Mouse (Mus musculus) limb, embryonic 15.5 days (tissue): ENCODE results near the gene Rab30. TPM values are rescaled to one million over a fixed set of nuclear protein-coding genes. Genes with fewer than 3 reads are reported as not detected.
A peak's percentile ranks its signal among the peaks of the same experiment; 100 is the strongest.

Source experiments
- ATAC-seq: fragments of 200-750 bp; cut with Nextera tagmentation; 2 replicates; pipeline ENCODE4 v1.8.0; 2017; ENCODE audit warnings: low read depth, moderate TSS enrichment; ENCODE audit not compliant: insufficient number of reproducible peaks, low FRiP score, low TSS enrichment
- H3K27ac ChIP-seq: fragments of 300-500 bp; sonication (generic); 2 replicates; pipeline ENCODE4 v1.5.1; 2015; ENCODE audit warnings: moderate library complexity, mild to moderate bottlenecking, inconsistent platforms
- H3K27me3 ChIP-seq: fragments of 300-500 bp; sonication (generic); 2 replicates; pipeline ENCODE4 v1.6.1; 2015; ENCODE audit warnings: inconsistent platforms
- H3K36me3 ChIP-seq: fragments of 300-500 bp; sonication (generic); 2 replicates; pipeline ENCODE4 v1.6.1; 2015; ENCODE audit warnings: inconsistent platforms
- H3K4me1 ChIP-seq: fragments of 300-500 bp; sonication (generic); 2 replicates; pipeline ENCODE4 v1.6.1; 2015; ENCODE audit warnings: inconsistent platforms
- H3K4me2 ChIP-seq: fragments of 300-500 bp; sonication (generic); 2 replicates; pipeline ENCODE4 v1.6.1; 2015; ENCODE audit warnings: mild to moderate bottlenecking, inconsistent platforms
- H3K4me3 ChIP-seq: fragments of 300-500 bp; sonication (generic); 2 replicates; pipeline ENCODE4 v1.5.1; 2015; ENCODE audit warnings: mild to moderate bottlenecking, inconsistent platforms
- H3K9ac ChIP-seq: fragments of 300-500 bp; sonication (generic); 2 replicates; pipeline ENCODE4 v1.6.1; 2015; ENCODE audit warnings: inconsistent platforms
- H3K9me3 ChIP-seq: fragments of 300-500 bp; sonication (generic); 2 replicates; pipeline ENCODE4 v1.6.1; 2016; ENCODE audit warnings: inconsistent platforms
- WGBS: fragments of 180-500 bp; shearing (Covaris S2); methylation state at CpG from one replicate; pipeline ENCODE4 v1.1.7; 2015; 5-methylcytosine and 5-hydroxymethylcytosine counted together
- polyA plus RNA-seq: library from polyadenylated mRNA; unstranded; fragments of >200 nt; fragmentation: Nextera tagmentation; extraction: Ambion mirVana; gene quantifications from 2 replicates; pipeline ENCODE4 v1.2.1, GENCODE M21; 2015

Rab30 gene
- polyA plus RNA-seq = 21.3 and 22.4 TPM in 2 replicates

DNA sequence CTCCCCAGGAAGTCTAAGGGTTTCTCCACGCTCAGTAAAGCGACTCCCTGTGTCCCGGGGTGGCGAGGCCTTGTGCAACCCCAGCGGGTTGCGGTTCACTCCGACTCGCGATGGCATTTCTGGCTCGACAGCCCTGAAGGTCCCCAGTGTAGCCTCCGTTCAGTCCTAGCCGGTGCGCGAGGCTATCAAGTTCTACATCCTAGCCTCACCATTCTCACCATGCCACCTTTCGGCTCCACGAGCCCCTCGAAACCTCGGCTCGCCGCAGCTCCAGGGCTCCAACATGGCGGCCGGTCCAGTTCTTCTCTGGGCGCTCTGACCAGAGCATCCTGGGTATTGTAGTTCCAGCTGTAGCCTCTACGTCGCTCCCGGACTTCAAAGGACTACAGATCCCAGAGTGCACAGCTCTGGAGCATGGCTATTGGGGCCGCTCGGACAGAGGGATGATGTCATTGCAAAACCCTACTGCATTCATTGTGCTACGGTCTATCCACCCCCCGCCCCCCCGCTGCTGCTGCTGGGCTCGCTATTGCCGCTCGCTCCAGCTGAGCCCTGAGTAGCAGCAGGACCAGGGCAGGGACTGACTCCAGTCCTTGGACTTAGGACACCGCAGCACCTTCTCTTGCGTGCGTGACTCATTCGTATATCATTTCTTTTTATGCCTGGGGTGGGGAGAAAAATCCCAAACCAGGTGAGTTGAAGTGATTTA lies at the start of gene Rab30:
Gene Rab30, plus strand, starts transcription at position 452 of the 709 bp plus-strand sequence.
- H3K4me3 ChIP-seq = peak within 1 kb of the TSS; percentile 60
- H3K36me3 ChIP-seq = peaks cover 12% of the 10 kb centered on the region; the same call in 1 of the 2 replicates
- no peaks in the 10 kb centered on the region for H3K9me3 ChIP-seq
- peak within 1 kb of the TSS; percentile 83 for H3K4me2 ChIP-seq
- peaks cover 27% of the 10 kb centered on the region for H3K4me1 ChIP-seq
- H3K27me3 ChIP-seq = no peaks in the 10 kb centered on the region
- H3K9ac ChIP-seq = peak within 1 kb of the TSS; percentile 72
- peak within 1 kb of the TSS; percentile 91 for H3K27ac ChIP-seq
- WGBS = under 1% methylated on average over 38 of the region's 38 CpGs
- ATAC-seq = peak; percentile 100

DNA sequence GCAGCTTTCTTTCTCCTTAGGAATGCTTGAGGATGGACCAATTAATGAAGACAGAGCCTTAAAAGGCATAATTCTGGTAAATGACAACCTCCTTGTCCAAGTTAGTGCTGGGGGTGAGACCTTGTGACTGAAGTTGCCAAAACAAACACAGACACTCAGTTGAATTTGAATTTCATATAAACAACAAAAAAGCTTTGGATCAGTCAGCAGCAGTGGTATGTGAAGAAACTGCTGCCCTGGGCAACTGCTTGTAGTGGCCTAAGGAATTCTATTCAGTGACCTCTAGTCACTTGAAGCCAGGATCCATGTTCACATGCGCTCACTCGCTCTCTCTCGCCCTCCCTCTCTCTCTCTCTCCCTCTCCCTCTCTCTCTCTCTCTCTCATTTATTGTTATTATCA lies 45.0 kb upstream of the Rab30 start:
- Histone ChIP-seq H3K9ac (no peak overlapping the region), H3K4me1 (no peaks in the 10 kb centered on the region), H3K27me3 (no peaks in the 10 kb centered on the region), H3K27ac (no peak overlapping the region), H3K4me3 (no peak overlapping the region), H3K36me3 (no peaks in the 10 kb centered on the region), H3K4me2 (no peak overlapping the region), H3K9me3 (no peaks in the 10 kb centered on the region)
- WGBS = 90% methylated on average over 3 of the region's 3 CpGs
- no peak for ATAC-seq

DNA sequence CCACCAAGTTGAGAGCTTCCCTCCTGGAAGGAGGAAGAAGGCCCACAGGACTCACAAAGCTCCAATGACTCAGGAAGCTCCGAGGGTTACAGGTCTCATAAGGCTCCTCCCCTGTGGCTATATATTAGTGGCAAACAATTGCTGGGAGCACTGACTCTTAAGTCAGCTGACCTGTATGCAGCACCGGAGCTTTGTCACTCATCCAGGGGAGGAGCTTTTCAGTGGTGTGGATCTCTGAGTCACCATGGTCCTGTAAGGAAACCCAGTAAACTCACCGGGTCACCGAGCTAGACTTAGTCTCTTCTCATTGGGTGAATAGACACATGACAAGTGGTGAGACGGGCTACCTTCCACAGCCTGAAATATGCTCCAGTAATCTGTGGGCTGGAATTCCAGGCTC lies 42.6 kb upstream of the Rab30 start:
- no peak overlapping the region for H3K9ac ChIP-seq
- no peaks in the 10 kb centered on the region for H3K36me3 ChIP-seq
- H3K4me1 ChIP-seq = no peaks in the 10 kb centered on the region
- H3K9me3 ChIP-seq = no peaks in the 10 kb centered on the region
- 67% methylated on average over 5 of the region's 5 CpGs for WGBS
- no peak overlapping the region for H3K4me2 ChIP-seq
- no peaks in the 10 kb centered on the region for H3K27me3 ChIP-seq
- no peak overlapping the region for H3K27ac ChIP-seq
- ATAC-seq = no peak
- H3K4me3 ChIP-seq = no peak overlapping the region

DNA sequence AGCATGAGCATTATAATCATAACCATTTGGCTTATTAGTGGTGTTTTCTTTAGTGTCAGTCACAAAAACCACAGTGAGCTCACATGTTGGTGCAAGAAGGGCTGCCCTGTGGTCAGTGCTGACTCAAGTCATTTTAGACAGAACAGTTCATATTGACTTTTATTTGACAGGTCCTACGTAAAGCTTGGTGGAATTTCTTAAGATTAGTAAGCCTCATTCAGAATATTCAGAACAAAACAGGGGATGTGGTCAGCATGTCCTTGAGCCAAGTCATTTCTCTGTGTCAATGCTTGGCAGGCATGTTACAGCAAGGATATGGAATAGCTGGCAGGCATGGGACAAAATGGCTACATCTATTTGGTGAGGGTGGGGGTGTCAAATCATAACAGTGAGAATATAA lies 37.7 kb upstream of the Rab30 start:
- Histone ChIP-seq H3K4me3 (no peak overlapping the region), H3K4me1 (no peaks in the 10 kb centered on the region), H3K27ac (no peak overlapping the region), H3K27me3 (no peaks in the 10 kb centered on the region), H3K9ac (no peak overlapping the region), H3K9me3 (no peaks in the 10 kb centered on the region), H3K4me2 (no peak overlapping the region), H3K36me3 (no peaks in the 10 kb centered on the region)
- ATAC-seq = no peak
- WGBS = 79% methylated on average over 1 of the region's 1 CpGs

DNA sequence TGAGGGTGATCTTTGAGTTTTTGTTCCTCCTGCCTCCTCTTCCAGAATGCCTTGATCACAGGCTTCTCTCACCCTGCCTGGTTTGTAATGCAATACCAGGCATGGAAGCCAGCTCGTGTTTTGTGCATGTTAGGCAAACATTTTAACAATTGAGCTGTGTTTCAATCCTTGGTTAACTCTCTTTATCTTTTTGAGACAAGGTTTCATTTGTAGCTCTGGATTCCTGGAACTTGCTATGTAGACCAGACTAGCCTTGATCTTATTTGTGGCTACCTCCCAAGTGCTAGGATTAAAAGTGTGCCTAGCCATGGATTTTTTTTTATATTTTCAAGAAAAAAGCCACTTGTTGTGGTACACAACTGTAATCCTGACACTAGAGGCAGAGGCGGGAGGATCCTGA lies 35.9 kb upstream of the Rab30 start:
- no peak for ATAC-seq
- 58% methylated on average over 2 of the region's 2 CpGs for WGBS
- Histone ChIP-seq H3K4me1 (no peaks in the 10 kb centered on the region), H3K9ac (no peak overlapping the region), H3K4me2 (no peak overlapping the region), H3K27ac (no peak overlapping the region), H3K4me3 (no peak overlapping the region), H3K36me3 (no peaks in the 10 kb centered on the region), H3K9me3 (no peaks in the 10 kb centered on the region), H3K27me3 (no peaks in the 10 kb centered on the region)

DNA sequence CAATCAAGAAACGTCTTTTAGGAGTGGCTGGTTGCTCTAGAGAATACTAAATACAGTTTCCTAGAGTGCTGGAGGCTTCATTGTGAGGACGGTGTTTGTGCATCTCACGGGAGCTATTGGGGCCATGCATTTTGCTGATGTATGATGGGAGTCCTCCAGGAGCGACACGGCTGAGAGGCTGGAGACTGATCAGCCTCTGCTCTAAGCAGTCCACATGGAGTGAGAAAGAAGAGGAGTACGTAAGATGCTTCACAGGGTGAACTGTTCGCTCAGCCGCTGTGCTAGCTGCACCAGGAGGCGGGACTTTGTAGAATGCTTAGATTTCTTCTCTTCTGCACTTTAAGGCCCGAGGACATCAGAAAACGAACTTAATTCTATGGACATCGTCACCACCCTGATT lies 34.7 kb upstream of the Rab30 start:
- no peaks in the 10 kb centered on the region for H3K4me1 ChIP-seq
- H3K4me3 ChIP-seq = no peak overlapping the region
- no peak overlapping the region for H3K4me2 ChIP-seq
- H3K27me3 ChIP-seq = no peaks in the 10 kb centered on the region
- WGBS = 57% methylated on average over 12 of the region's 12 CpGs
- no peak overlapping the region for H3K27ac ChIP-seq
- H3K9me3 ChIP-seq = no peaks in the 10 kb centered on the region
- H3K9ac ChIP-seq = no peak overlapping the region
- no peak for ATAC-seq
- H3K36me3 ChIP-seq = no peaks in the 10 kb centered on the region

DNA sequence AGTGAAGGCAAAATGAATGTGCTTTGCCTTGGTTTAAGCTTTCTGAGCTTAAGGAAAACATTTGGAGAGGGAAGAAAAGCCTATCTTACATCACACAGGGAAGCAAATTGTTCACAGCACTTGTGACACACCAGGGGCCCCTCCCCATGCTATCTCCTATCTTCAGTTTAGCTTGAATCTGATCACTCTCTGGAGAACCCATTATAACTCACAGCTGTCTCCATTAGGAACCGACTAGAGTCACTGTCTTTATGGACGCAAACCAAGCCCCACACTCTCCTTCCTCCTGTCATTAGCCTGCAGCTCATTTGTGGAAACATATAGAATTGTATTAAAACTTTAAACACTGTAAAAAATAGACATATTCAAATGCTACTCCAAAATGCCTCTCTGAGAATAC lies 31.8 kb upstream of the Rab30 start:
- 36% methylated on average over 2 of the region's 2 CpGs for WGBS
- no peak overlapping the region for H3K4me3 ChIP-seq
- ATAC-seq = no peak

DNA sequence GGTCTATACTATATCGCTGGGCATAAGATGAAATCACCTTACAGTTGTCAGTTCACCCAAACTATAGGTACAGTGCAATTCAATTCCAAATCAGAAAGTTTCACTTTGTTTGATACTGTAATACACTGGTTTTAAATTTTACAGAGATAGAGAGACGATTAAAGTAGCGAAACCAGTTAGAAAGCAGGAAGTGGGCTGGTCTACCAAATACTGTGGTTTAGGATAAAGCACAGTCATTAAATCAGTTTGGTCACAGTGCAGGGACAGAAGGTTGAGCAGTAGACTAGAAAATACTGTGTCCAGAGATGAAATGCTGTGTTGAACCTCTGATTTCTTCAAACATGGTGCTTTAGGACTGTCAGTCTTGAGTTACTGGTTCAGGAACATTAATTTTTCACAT lies 29.8 kb upstream of the Rab30 start:
- Histone ChIP-seq H3K4me2 (no peak overlapping the region), H3K9ac (no peak overlapping the region), H3K27ac (no peak overlapping the region), H3K4me1 (no peaks in the 10 kb centered on the region), H3K9me3 (no peaks in the 10 kb centered on the region), H3K27me3 (no peaks in the 10 kb centered on the region), H3K4me3 (no peak overlapping the region), H3K36me3 (no peaks in the 10 kb centered on the region)
- 68% methylated on average over 3 of the region's 3 CpGs for WGBS
- ATAC-seq = no peak

More for the DNA sequence above, 31.8 kb upstream of the Rab30 start:
- no peak overlapping the region for H3K9ac ChIP-seq
- no peaks in the 10 kb centered on the region for H3K27me3 ChIP-seq
- no peak overlapping the region for H3K27ac ChIP-seq
- no peaks in the 10 kb centered on the region for H3K4me1 ChIP-seq
- H3K36me3 ChIP-seq = no peaks in the 10 kb centered on the region
- no peaks in the 10 kb centered on the region for H3K9me3 ChIP-seq
- no peak overlapping the region for H3K4me2 ChIP-seq

DNA sequence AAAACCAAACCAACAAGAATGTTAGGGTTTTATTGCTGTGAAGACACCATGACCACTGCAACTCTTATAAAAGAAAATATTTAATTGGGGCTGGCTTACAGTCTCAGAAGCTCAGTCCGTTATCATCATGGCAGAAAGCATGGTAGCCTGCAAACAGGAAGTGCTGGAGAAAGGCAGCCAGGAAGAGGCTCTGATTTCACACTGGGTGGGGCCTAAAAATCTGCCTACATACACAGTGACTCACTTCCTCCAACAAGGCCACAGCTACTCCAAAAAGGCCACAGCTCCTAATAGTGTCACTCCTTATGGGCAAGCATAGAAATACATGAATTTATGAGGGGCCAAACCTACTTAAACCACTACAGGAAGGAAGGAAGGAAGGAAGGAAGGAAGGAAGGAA lies 26.3 kb upstream of the Rab30 start:
- Histone ChIP-seq H3K4me1 (no peaks in the 10 kb centered on the region), H3K27ac (no peak overlapping the region), H3K4me3 (no peak overlapping the region), H3K4me2 (no peak overlapping the region), H3K36me3 (no peaks in the 10 kb centered on the region), H3K27me3 (no peaks in the 10 kb centered on the region), H3K9me3 (no peaks in the 10 kb centered on the region), H3K9ac (no peak overlapping the region)
- no peak for ATAC-seq
- WGBS = 88% methylated on average over 1 of the region's 1 CpGs

DNA sequence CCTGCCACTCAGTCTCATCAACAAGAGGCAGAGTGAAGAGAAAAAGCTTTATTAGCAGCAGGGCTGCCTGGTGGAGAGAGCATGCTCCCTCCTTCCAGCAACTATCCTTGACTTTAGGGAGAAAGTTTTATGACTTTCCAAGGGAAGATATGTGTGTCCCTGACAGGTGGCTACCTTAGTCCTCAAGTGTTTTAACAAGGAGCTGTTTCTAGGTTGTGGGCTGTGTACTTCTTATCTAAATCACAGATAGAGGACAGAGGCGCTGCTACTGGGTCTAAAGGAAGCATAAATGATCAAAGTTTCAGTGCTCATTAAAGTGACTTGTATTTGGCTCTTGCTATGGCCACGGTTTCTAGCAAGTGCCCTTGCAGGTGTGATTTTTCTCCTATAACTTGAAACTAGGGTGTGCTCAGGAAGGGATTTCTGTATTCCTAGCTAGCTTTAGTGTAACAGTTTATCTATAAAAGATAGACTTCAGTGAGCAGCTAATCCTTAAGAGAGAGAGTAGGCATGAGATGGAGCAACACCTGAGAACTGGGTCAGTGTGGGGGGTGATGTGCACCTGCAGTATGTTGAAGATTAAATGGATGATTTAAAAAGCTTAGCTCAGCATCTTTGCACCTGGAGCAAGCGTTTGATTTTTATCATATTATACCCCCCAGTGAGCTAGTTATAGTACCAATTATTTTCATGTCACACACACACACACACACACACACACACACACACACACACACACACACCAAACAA lies 21.1 kb upstream of the Rab30 start:
- 53% methylated on average over 3 of the region's 3 CpGs for WGBS

DNA sequence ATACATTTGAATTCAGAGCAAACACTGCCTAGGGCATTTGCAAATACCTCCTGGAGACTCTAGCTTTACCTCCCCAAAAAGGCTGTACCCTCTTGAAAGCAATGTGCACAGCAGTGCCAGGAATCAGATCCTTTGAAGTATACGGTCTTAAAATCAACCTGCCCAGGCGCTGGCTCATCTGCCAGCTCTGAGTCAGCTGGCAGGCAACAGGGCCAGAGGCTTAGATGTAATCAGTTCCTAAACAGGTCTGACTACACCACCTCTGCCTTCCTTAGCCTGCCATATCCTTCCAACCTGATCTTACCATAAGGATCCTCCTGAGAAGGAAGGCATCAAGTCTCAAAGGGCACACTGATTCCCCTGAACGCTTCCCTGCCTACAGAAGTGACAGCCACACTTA lies 17.7 kb upstream of the Rab30 start:
- Histone ChIP-seq H3K27ac (no peak overlapping the region), H3K27me3 (no peaks in the 10 kb centered on the region), H3K9me3 (no peaks in the 10 kb centered on the region), H3K4me1 (no peaks in the 10 kb centered on the region), H3K4me3 (no peak overlapping the region), H3K36me3 (no peaks in the 10 kb centered on the region), H3K9ac (no peak overlapping the region), H3K4me2 (no peak overlapping the region)
- no peak for ATAC-seq
- WGBS = 27% methylated on average over 3 of the region's 3 CpGs

More for the DNA sequence above, 21.1 kb upstream of the Rab30 start:
- H3K9me3 ChIP-seq = no peaks in the 10 kb centered on the region
- no peaks in the 10 kb centered on the region for H3K36me3 ChIP-seq
- no peak overlapping the region for H3K4me2 ChIP-seq
- no peak overlapping the region for H3K4me3 ChIP-seq
- no peaks in the 10 kb centered on the region for H3K4me1 ChIP-seq
- no peak overlapping the region for H3K27ac ChIP-seq
- no peak for ATAC-seq
- H3K9ac ChIP-seq = no peak overlapping the region
- no peaks in the 10 kb centered on the region for H3K27me3 ChIP-seq

DNA sequence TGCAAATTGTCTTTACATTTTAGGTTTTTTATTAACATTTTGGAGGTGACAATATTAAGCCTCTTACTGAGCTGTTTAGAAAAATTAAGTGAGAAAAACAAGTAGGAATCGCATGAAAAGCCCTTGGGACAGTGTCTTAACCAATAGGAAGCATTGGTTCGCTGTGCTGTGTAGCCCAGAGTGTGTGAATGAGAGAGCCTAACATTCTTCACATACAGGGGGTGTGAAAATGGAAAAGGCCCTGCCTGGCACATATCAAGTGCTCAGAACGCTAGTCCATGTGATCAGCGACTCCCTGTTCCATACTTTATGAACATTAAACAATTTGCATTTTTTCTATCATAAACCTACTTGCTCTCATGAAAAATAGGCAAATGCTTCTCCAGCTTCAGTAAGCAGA lies 17.1 kb upstream of the Rab30 start:
- Histone ChIP-seq H3K9ac (no peak overlapping the region), H3K27ac (no peak overlapping the region), H3K4me1 (no peaks in the 10 kb centered on the region), H3K4me3 (no peak overlapping the region), H3K27me3 (no peaks in the 10 kb centered on the region), H3K9me3 (no peaks in the 10 kb centered on the region), H3K4me2 (no peak overlapping the region), H3K36me3 (no peaks in the 10 kb centered on the region)
- no peak for ATAC-seq
- 67% methylated on average over 4 of the region's 4 CpGs for WGBS
